Mouse (Mus musculus): ENCODE data around the gene Muc15. TPM values are rescaled to one million over a fixed set of nuclear protein-coding genes. Genes with fewer than 3 reads are reported as not detected.

Gene Muc15
- total and polyA plus RNA-seq, 2 experiments, result not detected

DNA sequence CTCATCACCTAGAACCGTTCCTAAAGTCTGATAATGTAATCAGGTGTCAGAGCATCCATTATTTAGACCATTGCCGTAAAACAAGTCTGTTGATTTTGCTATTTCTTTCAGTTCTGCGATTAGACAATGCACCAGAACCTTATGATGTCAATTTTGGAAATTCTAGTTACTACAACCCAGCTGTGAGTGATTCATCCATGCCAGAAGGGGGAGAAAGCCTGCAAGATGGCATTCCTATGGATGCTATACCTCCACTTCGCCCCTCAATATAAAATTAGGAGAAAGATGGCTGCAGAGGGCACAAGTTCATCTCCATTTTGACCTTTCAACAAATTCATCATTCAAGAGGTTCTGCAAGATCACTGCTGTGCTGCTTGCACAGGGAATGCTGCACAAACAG, 16.1 kb downstream of the Muc15 start:
- H3K79me2 ChIP-seq (ENCODE audit: control insufficient read depth, insufficient read depth, low read length), result no peaks in the 10 kb centered on the region
- no peak overlapping the region for H3K9ac ChIP-seq (ENCODE audit: low read depth, low read length)
- WGBS, result 66% methylated on average over 4 of the region's 4 CpGs
- TF ChIP-seq POLR2A (IDR thresholded peaks at IDR 0.05; ENCODE audit: extremely low read depth, insufficient read depth, low read length), result no peak
- no peak for TF ChIP-seq CTCF (IDR thresholded peaks at IDR 0.05; ENCODE audit: low read depth, low read length)
- no peaks in the 10 kb centered on the region for H3K27me3 ChIP-seq (ENCODE audit: control insufficient read depth, insufficient read depth, low read length)
- no peak overlapping the region for H3K4me3 ChIP-seq (ENCODE audit: insufficient read depth, low read depth, low read length)
- no peaks in the 10 kb centered on the region for H3K36me3 ChIP-seq (ENCODE audit: control insufficient read depth, insufficient read depth, low read length)
- H3K4me1 ChIP-seq (ENCODE audit: control insufficient read depth, insufficient read depth, low read length), result no peaks in the 10 kb centered on the region
- no peak for DNase-seq (ENCODE audit: extremely low read depth, low read depth, low spot score)
- no peak overlapping the region for H3K27ac ChIP-seq (replicated peaks; ENCODE audit: insufficient read depth, low read depth, low read length)

DNA sequence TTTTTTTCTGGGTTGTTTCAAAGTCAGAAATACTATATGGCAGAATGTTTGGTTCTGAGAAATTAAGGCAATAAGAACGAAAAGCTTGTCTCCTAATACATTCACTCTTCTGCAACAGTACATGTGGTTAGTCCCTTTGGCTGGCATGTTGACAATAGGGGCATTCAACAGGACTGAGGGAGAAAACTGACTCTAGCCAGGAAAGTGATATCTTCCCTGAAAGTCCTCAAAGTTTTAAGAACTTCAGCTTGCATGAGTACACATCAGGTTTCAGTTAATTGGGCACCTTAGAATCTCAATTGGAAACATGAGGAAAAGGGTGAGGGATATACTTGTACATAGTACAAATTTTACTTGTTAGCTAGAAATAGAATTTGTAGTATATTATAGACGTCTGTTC, 16.8 kb downstream of the Muc15 start:
- no peaks in the 10 kb centered on the region for H3K79me2 ChIP-seq (ENCODE audit: control insufficient read depth, insufficient read depth, low read length)
- no peaks in the 10 kb centered on the region for H3K27me3 ChIP-seq (ENCODE audit: control insufficient read depth, insufficient read depth, low read length)
- no peak overlapping the region for H3K4me3 ChIP-seq (ENCODE audit: insufficient read depth, low read depth, low read length)
- H3K36me3 ChIP-seq (ENCODE audit: control insufficient read depth, insufficient read depth, low read length), result no peaks in the 10 kb centered on the region
- H3K9ac ChIP-seq (ENCODE audit: low read depth, low read length), result no peak overlapping the region
- no peaks in the 10 kb centered on the region for H3K4me1 ChIP-seq (ENCODE audit: control insufficient read depth, insufficient read depth, low read length)
- 54% methylated on average over 2 of the region's 2 CpGs for WGBS
- TF ChIP-seq POLR2A (IDR thresholded peaks at IDR 0.05; ENCODE audit: extremely low read depth, insufficient read depth, low read length), result no peak
- no peak for TF ChIP-seq CTCF (IDR thresholded peaks at IDR 0.05; ENCODE audit: low read depth, low read length)
- no peak overlapping the region for H3K27ac ChIP-seq (replicated peaks; ENCODE audit: insufficient read depth, low read depth, low read length)
- DNase-seq (ENCODE audit: extremely low read depth, low read depth, low spot score), result no peak

DNA sequence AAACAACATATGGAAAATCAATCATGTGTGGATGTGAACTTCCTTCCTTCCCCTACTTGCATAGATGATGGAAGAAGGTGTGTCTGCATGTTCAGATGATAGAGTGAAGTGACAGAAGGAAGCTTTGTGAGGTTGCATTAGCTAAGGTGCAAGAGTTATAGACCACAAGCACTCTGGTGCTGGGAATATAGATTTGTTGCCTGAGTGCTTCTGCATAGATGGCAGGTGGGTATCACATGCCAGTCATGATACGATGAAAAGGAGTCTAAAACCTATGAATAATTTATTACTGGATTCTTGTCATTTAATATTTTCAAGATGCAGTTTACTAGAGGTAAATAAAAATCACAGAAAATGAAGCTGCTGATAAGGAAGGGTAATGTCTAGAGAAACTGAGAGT, 18.6 kb downstream of the Muc15 start:
- Histone ChIP-seq H3K27ac (replicated peaks; ENCODE audit: insufficient read depth, low read depth, low read length) (no peak overlapping the region), H3K9ac (ENCODE audit: low read depth, low read length) (no peak overlapping the region), H3K4me1 (ENCODE audit: control insufficient read depth, insufficient read depth, low read length) (no peaks in the 10 kb centered on the region), H3K27me3 (ENCODE audit: control insufficient read depth, insufficient read depth, low read length) (no peaks in the 10 kb centered on the region), H3K36me3 (ENCODE audit: control insufficient read depth, insufficient read depth, low read length) (no peaks in the 10 kb centered on the region), H3K4me3 (ENCODE audit: insufficient read depth, low read depth, low read length) (no peak overlapping the region), H3K79me2 (ENCODE audit: control insufficient read depth, insufficient read depth, low read length) (no peaks in the 10 kb centered on the region)
- no peak for TF ChIP-seq POLR2A (IDR thresholded peaks at IDR 0.05; ENCODE audit: extremely low read depth, insufficient read depth, low read length)
- DNase-seq (ENCODE audit: extremely low read depth, low read depth, low spot score), result no peak
- 90% methylated on average over 1 of the region's 1 CpGs for WGBS

DNA sequence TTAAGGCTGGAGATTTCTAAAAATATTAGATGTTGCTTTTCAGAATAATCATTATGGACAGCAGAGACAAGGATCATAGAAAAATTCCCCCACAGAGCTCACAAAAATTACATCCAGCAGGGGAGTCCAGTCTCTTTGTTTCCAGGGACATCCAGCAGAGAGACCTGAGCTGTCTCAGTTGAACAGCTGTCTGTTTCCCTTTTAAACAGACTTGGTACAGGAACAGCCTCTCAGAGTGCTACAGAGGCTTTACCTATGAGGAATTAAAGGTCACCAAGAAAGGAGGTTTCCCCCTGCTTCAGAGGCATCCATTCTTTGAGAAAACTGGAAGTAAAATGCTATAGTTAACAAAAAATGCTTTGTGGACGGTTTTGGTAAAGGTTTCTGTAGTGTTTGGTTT, 19.4 kb downstream of the Muc15 start:
- TF ChIP-seq CTCF (IDR thresholded peaks at IDR 0.05; ENCODE audit: low read depth, low read length) (no peak), POLR2A (IDR thresholded peaks at IDR 0.05; ENCODE audit: extremely low read depth, insufficient read depth, low read length) (no peak)
- no peak overlapping the region for H3K27ac ChIP-seq (replicated peaks; ENCODE audit: insufficient read depth, low read depth, low read length)
- no peaks in the 10 kb centered on the region for H3K27me3 ChIP-seq (ENCODE audit: control insufficient read depth, insufficient read depth, low read length)
- no peaks in the 10 kb centered on the region for H3K4me1 ChIP-seq (ENCODE audit: control insufficient read depth, insufficient read depth, low read length)
- H3K4me3 ChIP-seq (ENCODE audit: insufficient read depth, low read depth, low read length), result no peak overlapping the region
- H3K9ac ChIP-seq (ENCODE audit: low read depth, low read length), result no peak overlapping the region
- no peak for DNase-seq (ENCODE audit: extremely low read depth, low read depth, low spot score)
- 35% methylated on average over 1 of the region's 1 CpGs for WGBS
- no peaks in the 10 kb centered on the region for H3K36me3 ChIP-seq (ENCODE audit: control insufficient read depth, insufficient read depth, low read length)
- H3K79me2 ChIP-seq (ENCODE audit: control insufficient read depth, insufficient read depth, low read length), result no peaks in the 10 kb centered on the region

DNA sequence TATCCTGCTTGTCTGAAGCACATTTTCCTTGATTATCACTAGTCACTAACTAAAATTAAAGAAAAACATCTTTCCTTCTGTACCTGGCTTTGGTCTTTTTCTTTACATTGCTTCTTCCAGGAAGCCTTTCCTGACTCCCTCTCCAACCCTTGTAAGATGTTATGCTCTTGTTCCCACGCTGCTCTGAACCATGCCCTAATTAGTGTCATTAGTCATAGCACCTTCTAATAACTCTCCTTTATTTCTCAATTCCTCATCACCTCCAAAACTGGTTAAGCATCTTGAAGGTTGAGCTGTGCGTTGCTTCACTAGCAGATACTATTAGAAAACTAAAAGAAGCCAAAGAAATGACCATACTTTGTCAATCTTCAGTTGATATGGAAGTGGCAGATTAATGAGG, 36.4 kb downstream of the Muc15 start:
- TF ChIP-seq CTCF (IDR thresholded peaks at IDR 0.05; ENCODE audit: low read depth, low read length), result no peak
- TF ChIP-seq POLR2A (IDR thresholded peaks at IDR 0.05; ENCODE audit: extremely low read depth, insufficient read depth, low read length), result no peak
- no peaks in the 10 kb centered on the region for H3K27me3 ChIP-seq (ENCODE audit: control insufficient read depth, insufficient read depth, low read length)
- no peaks in the 10 kb centered on the region for H3K36me3 ChIP-seq (ENCODE audit: control insufficient read depth, insufficient read depth, low read length)
- no peak overlapping the region for H3K9ac ChIP-seq (ENCODE audit: low read depth, low read length)
- H3K27ac ChIP-seq (replicated peaks; ENCODE audit: insufficient read depth, low read depth, low read length), result no peak overlapping the region
- 76% methylated on average over 2 of the region's 2 CpGs for WGBS
- H3K4me3 ChIP-seq (ENCODE audit: insufficient read depth, low read depth, low read length), result no peak overlapping the region
- no peaks in the 10 kb centered on the region for H3K4me1 ChIP-seq (ENCODE audit: control insufficient read depth, insufficient read depth, low read length)
- DNase-seq (ENCODE audit: extremely low read depth, low read depth, low spot score), result no peak
- H3K79me2 ChIP-seq (ENCODE audit: control insufficient read depth, insufficient read depth, low read length), result no peaks in the 10 kb centered on the region

DNA sequence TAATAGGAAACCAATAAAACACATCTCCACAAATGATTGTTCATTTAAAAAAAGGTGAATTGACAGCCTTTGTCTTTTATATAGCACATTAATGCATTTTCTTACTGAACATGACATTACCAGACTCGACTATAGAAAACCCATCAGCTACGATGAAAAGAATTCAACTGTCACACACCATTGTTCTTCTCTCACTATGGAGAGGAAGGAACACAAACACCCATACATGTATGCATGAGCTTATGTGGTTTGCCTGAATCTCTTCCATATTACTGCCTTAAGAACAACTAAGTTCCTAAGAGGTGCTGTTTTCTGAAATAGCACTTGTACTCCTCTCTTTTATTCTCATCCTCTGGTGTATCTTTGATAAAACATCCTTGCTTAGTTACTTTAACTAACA, 38.3 kb downstream of the Muc15 start:
- Histone ChIP-seq H3K27ac (replicated peaks; ENCODE audit: insufficient read depth, low read depth, low read length) (no peak overlapping the region), H3K27me3 (ENCODE audit: control insufficient read depth, insufficient read depth, low read length) (no peaks in the 10 kb centered on the region), H3K4me1 (ENCODE audit: control insufficient read depth, insufficient read depth, low read length) (no peaks in the 10 kb centered on the region), H3K9ac (ENCODE audit: low read depth, low read length) (no peak overlapping the region), H3K4me3 (ENCODE audit: insufficient read depth, low read depth, low read length) (no peak overlapping the region), H3K79me2 (ENCODE audit: control insufficient read depth, insufficient read depth, low read length) (no peaks in the 10 kb centered on the region), H3K36me3 (ENCODE audit: control insufficient read depth, insufficient read depth, low read length) (no peaks in the 10 kb centered on the region)
- 75% methylated on average over 2 of the region's 2 CpGs for WGBS
- no peak for DNase-seq (ENCODE audit: extremely low read depth, low read depth, low spot score)
- no peak for TF ChIP-seq CTCF (IDR thresholded peaks at IDR 0.05; ENCODE audit: low read depth, low read length)
- TF ChIP-seq POLR2A (IDR thresholded peaks at IDR 0.05; ENCODE audit: extremely low read depth, insufficient read depth, low read length), result no peak

Measured in liver, adult 2 months (tissue).